Mouse (Mus musculus): ENCODE data around the gene Pgam2.
"Not testable (repeated sequence)": the region's sequence is repeated elsewhere in the genome, so short reads cannot be mapped to it uniquely, and the experiment has no call there.

Gene Pgam2

GRCm38 (mm10) chr11:5803551-5803981, at the start of gene Pgam2:
Gene Pgam2, minus strand, starts transcription at chr11:5803733.
- DNase-seq = no peak

- no peak for DNase-seq
These were observed 48.8 kb upstream of the Pgam2 start for GRCm38 (mm10) chr11:5852314-5852713.

- DNase-seq = no peak
These were observed 47.6 kb upstream of the Pgam2 start for GRCm38 (mm10) chr11:5851021-5851736.

- no peak for DNase-seq
These were observed 46.9 kb upstream of the Pgam2 start for GRCm38 (mm10) chr11:5850452-5850851.

GRCm38 (mm10) chr11:5849316-5849715, 45.8 kb upstream of the Pgam2 start:
- DNase-seq = no peak

GRCm38 (mm10) chr11:5848741-5849140, 45.2 kb upstream of the Pgam2 start:
- DNase-seq = no peak

GRCm38 (mm10) chr11:5846639-5847345, 43.3 kb upstream of the Pgam2 start:
- no peak for DNase-seq

- DNase-seq = no peak
These were observed 39.6 kb upstream of the Pgam2 start for GRCm38 (mm10) chr11:5843131-5843530.

GRCm38 (mm10) chr11:5841751-5842150, 38.2 kb upstream of the Pgam2 start:
- no peak for DNase-seq

GRCm38 (mm10) chr11:5840346-5840745, 36.8 kb upstream of the Pgam2 start:
- DNase-seq = no peak

GRCm38 (mm10) chr11:5837251-5838246, 34.0 kb upstream of the Pgam2 start, which contains the start of gene Polm:
Gene Polm, minus strand, starts transcription at chr11:5838016.
- peak; percentile 94 for DNase-seq

GRCm38 (mm10) chr11:5836126-5836525, 32.6 kb upstream of the Pgam2 start:
- peak; percentile 46 for DNase-seq

GRCm38 (mm10) chr11:5835057-5835456, 31.5 kb upstream of the Pgam2 start:
- no peak for DNase-seq

- no peak for DNase-seq
These were observed 31.0 kb upstream of the Pgam2 start for GRCm38 (mm10) chr11:5834506-5834905.

- DNase-seq = no peak
These were observed 25.8 kb upstream of the Pgam2 start for GRCm38 (mm10) chr11:5829327-5829726.

- DNase-seq = no peak
These were observed 25.1 kb upstream of the Pgam2 start for GRCm38 (mm10) chr11:5828509-5829191.

GRCm38 (mm10) chr11:5827931-5828330, 24.4 kb upstream of the Pgam2 start:
- DNase-seq = no peak

GRCm38 (mm10) chr11:5825432-5825831, 21.9 kb upstream of the Pgam2 start:
- DNase-seq = no peak

- no peak for DNase-seq
These were observed 15.7 kb upstream of the Pgam2 start for GRCm38 (mm10) chr11:5819223-5819622.

- no peak for DNase-seq
These were observed 9.8 kb upstream of the Pgam2 start for GRCm38 (mm10) chr11:5813381-5813780.

GRCm38 (mm10) chr11:5809487-5809886, 6.0 kb upstream of the Pgam2 start:
- DNase-seq = not testable (repeated sequence)

GRCm38 (mm10) chr11:5807956-5808355, 4.4 kb upstream of the Pgam2 start:
- DNase-seq = no peak

All from cerebellum, adult 11-12 months (tissue).